In the genomic region with DNA sequence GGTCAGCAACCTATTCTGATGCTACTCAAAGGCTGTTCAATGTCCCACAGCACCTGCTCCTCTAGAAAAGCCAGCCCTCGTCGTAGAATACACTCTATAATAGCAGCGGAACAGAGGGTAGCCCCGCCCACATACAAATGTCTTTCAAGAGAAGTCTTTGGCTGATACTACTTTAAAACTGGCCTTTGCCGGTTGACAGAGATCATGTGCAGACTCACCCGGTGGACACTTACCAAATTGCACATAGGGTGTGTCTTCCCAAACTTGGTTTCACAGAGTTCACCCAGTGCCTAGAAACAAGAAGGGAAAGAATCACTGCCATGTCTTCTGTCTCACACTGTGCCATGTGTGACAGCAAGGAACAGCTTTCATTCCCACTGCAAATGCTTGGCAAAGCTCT, we compare ENCODE assay signal across 21 mouse cellular contexts. TPM values are rescaled to one million over a fixed set of nuclear protein-coding genes. Genes with fewer than 3 reads are reported as not detected.
DNase-seq lines count a peak whose midpoint lies in the region; ATAC-seq and TF ChIP-seq lines count a peak whose summit lies in the region.
"Had no signal": no experiment of that assay in that cellular context is flagged by ENCODE, and none has a peak within 500 bp of the region (broad histone marks: within the 10 kb centered on the region; RNA-seq: fewer than 3 reads in every experiment).

No protein-coding gene starts in this region.

- no peak for TF ChIP-seq EP300 in MEL (IDR thresholded peaks at IDR 0.05; ENCODE audit: low read depth in 1 of 2, low read length in 2 of 2)

- H3K4me3 ChIP-seq in hindbrain, postnatal 0 days (ENCODE audit: low read length), result no peak overlapping the region
- no peak overlapping the region for H3K4me3 ChIP-seq in hindbrain, embryonic 13.5 days
- H3K4me3 ChIP-seq in MEL (ENCODE audit: control insufficient read depth in 1 of 2, insufficient read depth in 1 of 2, low read depth in 2 of 2, low read length in 2 of 2), result no peak overlapping the region
- H3K4me3 ChIP-seq: embryonic facial prominence, embryonic 13.5 days; forebrain, embryonic 12.5 days; hindbrain, embryonic 10.5 days; hindbrain, embryonic 15.5 days had no signal

- no peak for TF ChIP-seq RAD21 in MEL (IDR thresholded peaks at IDR 0.05; ENCODE audit: low read depth, low read length)

- no peaks in the 10 kb centered on the region for H3K27me3 ChIP-seq in hindbrain, postnatal 0 days (ENCODE audit: insufficient read depth, low read length)
- H3K27me3 ChIP-seq in hindbrain, embryonic 13.5 days, result no peaks in the 10 kb centered on the region
- no peaks in the 10 kb centered on the region for H3K27me3 ChIP-seq in MEL (ENCODE audit: control insufficient read depth in 1 of 2, insufficient read depth in 2 of 2, low read length in 2 of 2)
- H3K27me3 ChIP-seq: embryonic facial prominence, embryonic 13.5 days; forebrain, embryonic 12.5 days; hindbrain, embryonic 15.5 days had no signal

- H3K4me2 ChIP-seq in hindbrain, postnatal 0 days (ENCODE audit: low read depth, low read length), result no peak overlapping the region
- no peak overlapping the region for H3K4me2 ChIP-seq in hindbrain, embryonic 13.5 days
- H3K4me2 ChIP-seq: embryonic facial prominence, embryonic 13.5 days; forebrain, embryonic 12.5 days; hindbrain, embryonic 15.5 days had no signal

- DNase-seq in hindbrain, postnatal 0 days (ENCODE audit: low spot score), result no peak
- DNase-seq in 3T3-L1 (ENCODE audit: low read depth, low spot score) (peak; percentile 51), MEL (ENCODE audit: low read depth, low spot score) (peak; percentile 15)
- no peak for DNase-seq in brain, embryonic 14.5 days (ENCODE audit: low read depth)
- no peak for DNase-seq in cerebellum, postnatal 10 days
- no peak for DNase-seq in gastrocnemius, postnatal 14 days
- DNase-seq: adrenal gland, postnatal 10 days; cerebellum, adult 11-12 months; cerebellum, adult 9-10 months; cerebellum, postnatal 36 days; gastrocnemius, postnatal 10 days; heart, postnatal 14 days; kidney, adult 18-20 months had no signal

- H3K79me2 ChIP-seq in MEL (ENCODE audit: control insufficient read depth, insufficient read depth, low read length, poor library complexity), result no peaks in the 10 kb centered on the region

- no peak for TF ChIP-seq POLR2A in MEL (IDR thresholded peaks at IDR 0.05; ENCODE audit: control insufficient read depth in 1 of 2, insufficient read depth in 1 of 2, low read depth in 1 of 2, low read length in 2 of 2, poor library complexity in 1 of 2)
- no peak for TF ChIP-seq POLR2A in brain, embryonic 14.5 days (IDR thresholded peaks at IDR 0.05; ENCODE audit: borderline replicate concordance, extremely low read depth, insufficient read depth, insufficient read length, poor library complexity, severe bottlenecking)

- no peaks in the 10 kb centered on the region for H3K9me3 ChIP-seq in hindbrain, postnatal 0 days (ENCODE audit: low read length)
- no peaks in the 10 kb centered on the region for H3K9me3 ChIP-seq in hindbrain, embryonic 13.5 days
- no peaks in the 10 kb centered on the region for H3K9me3 ChIP-seq in MEL (replicated peaks; ENCODE audit: insufficient read depth, low read length)
- H3K9me3 ChIP-seq: embryonic facial prominence, embryonic 13.5 days; forebrain, embryonic 12.5 days; hindbrain, embryonic 10.5 days; hindbrain, embryonic 15.5 days had no signal

- H3K27ac ChIP-seq in hindbrain, postnatal 0 days, result no peak overlapping the region
- H3K27ac ChIP-seq in hindbrain, embryonic 13.5 days, result no peak overlapping the region
- no peak overlapping the region for H3K27ac ChIP-seq in MEL (ENCODE audit: control insufficient read depth, low read depth, low read length)
- H3K27ac ChIP-seq: embryonic facial prominence, embryonic 13.5 days; forebrain, embryonic 12.5 days; hindbrain, embryonic 10.5 days; hindbrain, embryonic 15.5 days had no signal

- H3K36me3 ChIP-seq in hindbrain, postnatal 0 days (ENCODE audit: insufficient read depth, low read length), result peaks cover 70% of the 10 kb centered on the region
- peaks cover 88% of the 10 kb centered on the region for H3K36me3 ChIP-seq in hindbrain, embryonic 13.5 days
- peaks cover 0 to 13% of the 10 kb centered on the region in 2 experiments; a peak in 1 of 4 replicates for H3K36me3 ChIP-seq in MEL (ENCODE audit: control insufficient read depth in 1 of 2, insufficient read depth in 2 of 2, low read length in 2 of 2)

- TF ChIP-seq CTCF in hindbrain, postnatal 0 days (IDR thresholded peaks at IDR 0.05; ENCODE audit: low read depth), result 0 out of 2 replicates have a peak, but pooled peaks have one; percentile 14
- peak in 1 of 3 experiments; percentile 11; a peak in 1 of 6 replicates for TF ChIP-seq CTCF in MEL (IDR thresholded peaks at IDR 0.05 in 2 of 3, conservative IDR thresholded peaks at IDR 0.05 in 1 of 3; ENCODE audit: control insufficient read depth in 1 of 3, insufficient read depth in 1 of 3, low read depth in 2 of 3, low read length in 3 of 3, poor library complexity in 1 of 3, severe bottlenecking in 1 of 3)
- peak; percentile 7; the same call in 1 of the 2 replicates for TF ChIP-seq CTCF in brain, embryonic 14.5 days (IDR thresholded peaks at IDR 0.05; ENCODE audit: borderline replicate concordance, extremely low read depth, insufficient read depth, insufficient read length)

- no peaks in the 10 kb centered on the region for H3K4me1 ChIP-seq in hindbrain, postnatal 0 days (ENCODE audit: insufficient read depth, low read length)
- peaks cover 3% of the 10 kb centered on the region; the same call in 1 of the 2 replicates for H3K4me1 ChIP-seq in hindbrain, embryonic 13.5 days (replicated peaks)
- no peaks in the 10 kb centered on the region for H3K4me1 ChIP-seq in MEL (ENCODE audit: control insufficient read depth in 1 of 2, insufficient read depth in 2 of 2, low read length in 2 of 2)
- H3K4me1 ChIP-seq: embryonic facial prominence, embryonic 13.5 days; forebrain, embryonic 12.5 days; hindbrain, embryonic 10.5 days; hindbrain, embryonic 15.5 days had no signal

- no peak overlapping the region for H3K9ac ChIP-seq in hindbrain, postnatal 0 days (replicated peaks; ENCODE audit: low read length)
- no peak overlapping the region for H3K9ac ChIP-seq in hindbrain, embryonic 13.5 days
- H3K9ac ChIP-seq in MEL (ENCODE audit: control insufficient read depth, low read depth, low read length, poor library complexity, severe bottlenecking), result no peak overlapping the region
- H3K9ac ChIP-seq: embryonic facial prominence, embryonic 13.5 days; forebrain, embryonic 12.5 days; hindbrain, embryonic 15.5 days had no signal

- intact Hi-C loops in gastrocnemius, postnatal 14 days (cut with DNase I; ENCODE audit: low total_unique reads), result no loop called here

- WGBS in hindbrain, postnatal 0 days, result 73% methylated on average over 6 of the region's 6 CpGs
- WGBS in hindbrain, embryonic 13.5 days, result 71% methylated on average over 6 of the region's 6 CpGs

- ATAC-seq in hindbrain, postnatal 0 days, result no peak
- ATAC-seq in hindbrain, embryonic 13.5 days (ENCODE audit: low FRiP score), result no peak
- ATAC-seq: CD4-positive, CD25-positive, alpha-beta regulatory T cell, adult 4 months; forebrain, embryonic 16.5 days; inflammation-experienced regulatory T-cells, adult 6 months had no signal

TF ChIP-seq in MEL, 35 proteins besides CTCF, POLR2A, EP300 and RAD21:
- no peak for TF ChIP-seq NRF1 (IDR thresholded peaks at IDR 0.05; ENCODE audit: insufficient read depth, low read depth, low read length, poor library complexity, severe bottlenecking)
- no peak for TF ChIP-seq MEF2A (IDR thresholded peaks at IDR 0.05; ENCODE audit: extremely low read depth, insufficient replicate concordance, low read depth, low read length, poor library complexity, severe bottlenecking)

RNA-seq across cellular contexts. Expression of a gene that starts 53.6 kb away (rescaled TPM):
- 322 and 420 TPM in 2 replicates for total RNA-seq in hindbrain, postnatal 0 days (2014; rRNA removed)
- polyA plus RNA-seq in hindbrain, postnatal 0 days (2015; fragmentation: Nextera tagmentation; extraction: Ambion mirVana), result 210 and 213 TPM in 2 replicates
- 155 and 169 TPM in 2 replicates for polyA plus RNA-seq in hindbrain, embryonic 13.5 days (2015; fragmentation: Nextera tagmentation; extraction: Ambion mirVana)
- 8.8 and 9.1 TPM in 2 replicates for total RNA-seq in MEL (2012; rRNA removed)
- 10 to 100 TPM; 16.3 to 20.2 TPM for polyA plus RNA-seq in MEL (2012; ENCODE audit: insufficient read depth in 1 of 2, insufficient read length in 2 of 2, low read depth in 1 of 2, low replicate concordance in 2 of 2, missing spikeins in 1 of 2)
- polyA plus RNA-seq in brain, embryonic 14.5 days (2012; rRNA removed), result 189 and 232 TPM in 2 replicates
- total RNA-seq in gastrocnemius, postnatal 14 days (2021), result 100 to 1,000 TPM; 221 to 265 TPM

Comparison
In these comparisons a context has a peak if more than half of its experiments do, and no peak if none do; other contexts are left out.
1. DNase-seq: peak in 3T3-L1 (single experiment) and MEL (single experiment); none in hindbrain, postnatal 0 days (single experiment), brain, embryonic 14.5 days (single experiment), cerebellum, postnatal 10 days (0 of 2) and gastrocnemius, postnatal 14 days (single experiment).